Mouse (Mus musculus): ENCODE measurements around the gene Nmrk2.

DNA sequence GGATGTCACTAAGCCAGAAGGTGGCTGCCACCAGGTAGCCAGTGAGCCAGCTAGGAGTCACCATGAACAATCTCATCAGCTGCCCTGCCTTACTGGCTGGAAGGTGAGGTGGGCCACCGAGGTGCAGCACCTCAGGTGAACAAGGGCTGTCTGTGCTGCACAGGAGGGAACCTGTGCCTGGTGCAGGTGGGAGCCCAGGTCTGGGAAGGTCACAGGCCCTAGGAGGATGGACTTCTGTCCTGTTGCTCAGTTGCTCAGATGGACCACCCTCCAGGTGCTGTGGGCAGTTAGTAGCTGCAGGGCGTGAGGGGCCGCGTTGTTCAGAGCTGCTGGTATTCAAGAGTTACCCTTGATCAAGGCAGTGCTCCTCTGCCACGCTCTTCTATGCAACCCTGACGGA is 15.0 kb upstream of the Nmrk2 start:
- no peak for TF ChIP-seq GATA1 (IDR thresholded peaks at IDR 0.05; ENCODE audit: borderline replicate concordance, low read length)
- no peak for TF ChIP-seq FLI1 (IDR thresholded peaks at IDR 0.05; ENCODE audit: low read length)

Measured in megakaryocyte, embryonic 14.5 days (primary cell).